Mouse (Mus musculus): Measurements from ENCODE around the gene Olah.

The Olah gene

DNA sequence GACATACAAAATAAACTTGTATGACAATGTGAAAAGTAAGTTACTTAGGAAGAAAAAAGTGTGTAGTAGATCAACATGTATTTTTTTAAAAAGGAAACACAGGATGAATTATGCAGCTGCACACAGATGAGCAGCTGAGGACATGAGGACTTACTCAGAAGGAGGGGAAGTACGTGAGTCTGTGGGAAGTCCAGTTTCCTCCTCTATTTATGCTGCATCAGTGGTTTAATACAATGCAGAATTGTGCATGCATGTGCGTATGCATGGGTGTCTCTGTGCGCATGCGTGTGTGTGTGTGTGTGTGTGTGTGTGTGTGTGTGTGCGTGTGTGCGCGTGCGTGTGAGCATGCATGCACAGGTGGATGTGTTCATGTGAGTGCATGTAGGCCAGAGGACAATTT is 41.2 kb downstream of the Olah start:
- ATAC-seq (ENCODE audit: insufficient number of reproducible peaks, low FRiP score, low TSS enrichment): no peak

DNA sequence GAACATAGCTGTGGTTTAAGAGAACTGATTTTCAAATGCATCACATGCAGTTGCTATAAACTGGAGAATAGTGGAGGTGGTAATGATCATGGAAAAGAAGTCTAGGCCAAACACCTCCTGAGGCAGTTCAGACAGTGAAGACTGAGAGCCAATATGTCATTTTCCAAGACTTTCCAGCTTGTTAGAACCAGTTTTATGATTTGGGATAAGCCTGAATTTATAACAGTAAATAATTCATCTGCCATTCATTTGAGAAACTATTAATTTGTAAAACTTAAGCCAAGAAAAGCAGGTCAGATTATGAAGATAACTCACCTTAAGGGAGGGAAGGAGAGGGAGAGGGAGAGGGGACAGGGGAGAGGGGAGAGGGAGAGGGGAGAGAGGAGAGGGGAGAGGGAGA is 43.9 kb downstream of the Olah start:
- ATAC-seq (ENCODE audit: insufficient number of reproducible peaks, low FRiP score, low TSS enrichment): no peak

DNA sequence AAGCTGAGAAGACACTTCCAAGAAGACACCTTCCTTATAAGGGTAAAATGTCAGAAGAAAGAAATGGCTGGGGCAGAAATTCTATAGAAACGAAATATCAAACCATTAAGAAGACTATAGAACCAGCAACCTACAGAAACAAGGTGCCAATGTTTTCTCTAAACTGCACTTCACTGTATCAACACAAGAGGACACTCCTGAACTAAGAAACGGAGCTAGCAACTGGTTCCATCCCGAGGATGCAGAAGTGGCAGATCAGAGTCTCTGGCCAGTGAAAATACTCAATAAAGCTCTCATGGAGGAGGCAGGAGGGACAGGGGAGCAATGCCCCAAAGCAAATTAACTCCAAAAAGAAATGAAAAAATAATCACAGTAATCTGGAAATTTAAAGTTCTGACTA is 48.1 kb downstream of the Olah start:
- no peak; the same call in 1 of the 2 replicates for ATAC-seq (ENCODE audit: insufficient number of reproducible peaks, low FRiP score, low TSS enrichment)

DNA sequence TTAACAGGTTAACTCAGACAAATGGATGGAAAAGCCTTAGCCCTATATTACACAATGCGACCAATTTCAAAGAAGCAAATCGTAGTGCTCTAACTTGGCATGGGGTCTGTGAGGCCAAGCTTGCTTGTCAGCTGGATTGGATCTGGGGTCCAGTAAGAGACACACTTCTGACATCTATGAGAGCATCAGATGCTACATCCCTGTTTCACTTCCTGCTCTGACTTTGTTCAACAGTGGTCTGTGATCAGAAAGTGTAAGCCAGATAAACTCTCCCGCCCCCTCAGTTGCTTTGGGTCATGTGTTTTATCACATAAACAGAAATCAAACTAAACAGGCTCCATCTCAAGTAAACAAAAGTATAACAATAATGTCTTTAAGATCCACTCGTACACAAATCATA is 48.6 kb downstream of the Olah start:
- ATAC-seq (ENCODE audit: insufficient number of reproducible peaks, low FRiP score, low TSS enrichment): no peak

DNA sequence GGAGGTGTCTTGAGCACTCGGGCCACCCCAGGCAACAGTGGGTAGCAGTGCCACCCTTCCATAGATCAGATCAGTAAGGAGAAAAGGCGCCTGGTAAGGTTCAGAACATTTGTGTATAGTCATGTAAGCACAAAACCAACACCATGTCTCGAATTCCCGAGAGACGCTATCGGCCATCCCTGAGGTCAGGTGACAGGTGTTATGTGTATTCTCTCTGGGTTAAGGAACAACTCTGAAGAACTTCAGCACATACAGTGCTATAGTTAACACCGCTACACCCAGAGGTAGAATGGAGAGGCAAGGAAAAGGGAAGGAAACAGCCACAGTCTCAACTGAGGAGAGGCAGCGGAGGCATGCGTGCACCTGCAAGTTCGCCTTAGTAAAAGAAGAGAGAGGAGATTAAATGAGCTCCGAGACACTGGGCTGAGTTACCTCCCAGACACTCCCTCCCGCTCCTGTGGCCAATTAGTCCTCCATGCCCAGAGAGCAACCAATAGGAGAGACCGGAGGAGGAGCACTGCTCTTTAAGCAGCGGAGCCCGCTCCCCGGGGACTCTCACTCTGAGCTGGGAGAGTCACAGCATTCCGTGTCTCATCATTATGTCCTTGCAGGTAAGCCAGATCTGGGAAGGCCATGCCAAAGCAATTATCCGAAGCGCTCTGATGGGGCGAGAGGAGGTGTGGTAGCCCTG is 61.3 kb downstream of the Olah start, which contains the start of gene Acbd7:
Gene Acbd7, plus strand, starts transcription at position 558 of the 691 bp plus-strand sequence.
- peak; percentile 50 for ATAC-seq (ENCODE audit: insufficient number of reproducible peaks, low FRiP score, low TSS enrichment)

DNA sequence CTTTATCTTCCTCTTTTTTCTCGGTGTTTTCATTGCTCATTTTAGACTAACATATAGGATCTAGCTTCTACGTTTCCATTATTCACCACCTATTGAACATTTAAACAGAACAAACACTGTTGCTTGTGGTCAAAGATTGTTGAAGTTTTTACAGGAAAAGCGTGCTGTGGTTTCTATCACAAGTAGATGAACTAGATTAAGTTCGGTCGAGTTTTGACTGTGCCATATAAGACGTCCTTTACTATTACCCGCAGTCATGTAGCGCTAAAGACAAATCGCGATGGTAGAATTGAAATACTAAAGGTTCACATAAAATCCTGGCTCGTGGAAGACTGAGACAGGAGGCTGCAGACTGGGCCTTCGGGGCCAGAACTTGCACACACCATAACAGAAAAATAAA is 63.2 kb downstream of the Olah start:
- no peak for ATAC-seq (ENCODE audit: insufficient number of reproducible peaks, low FRiP score, low TSS enrichment)

DNA sequence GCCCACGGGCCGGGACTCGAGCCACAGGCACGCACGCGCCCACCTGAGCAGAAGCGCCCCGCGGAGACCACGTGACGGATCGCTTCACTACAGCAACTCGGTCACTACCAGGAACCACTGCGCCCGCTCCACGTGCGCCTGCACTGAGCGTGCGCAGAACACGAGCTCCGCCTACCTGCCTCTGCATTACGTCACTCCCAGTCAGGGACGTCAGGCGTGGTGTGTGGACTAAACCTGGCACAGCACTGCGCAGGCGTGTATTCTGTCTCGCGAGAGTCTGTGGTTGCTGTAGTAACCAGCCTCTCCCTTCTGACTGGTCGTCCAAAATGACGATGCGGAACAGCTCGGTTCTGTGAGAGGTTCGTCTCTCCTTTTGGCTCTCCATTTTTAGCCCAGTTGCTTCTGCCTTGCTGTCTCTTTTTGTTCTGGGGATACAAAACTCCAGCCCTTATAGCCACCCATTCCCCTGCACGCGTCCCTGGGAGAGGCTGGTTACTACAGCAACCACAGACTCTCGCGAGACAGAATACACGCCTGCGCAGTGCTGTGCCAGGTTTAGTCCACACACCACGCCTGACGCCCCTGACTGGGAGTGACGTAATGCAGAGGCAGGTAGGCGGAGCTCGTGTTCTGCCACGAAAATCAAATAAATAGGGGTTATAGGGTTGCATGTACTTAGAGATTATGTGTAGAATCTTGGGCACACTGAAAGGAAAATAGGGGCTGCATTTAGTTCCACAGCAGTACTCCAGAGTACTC is 64.3 kb downstream of the Olah start, which contains the start of gene Rpp38:
Gene Rpp38, minus strand, starts transcription at position 160 of the 759 bp plus-strand sequence.
- ATAC-seq (ENCODE audit: insufficient number of reproducible peaks, low FRiP score, low TSS enrichment): peak; percentile 95

DNA sequence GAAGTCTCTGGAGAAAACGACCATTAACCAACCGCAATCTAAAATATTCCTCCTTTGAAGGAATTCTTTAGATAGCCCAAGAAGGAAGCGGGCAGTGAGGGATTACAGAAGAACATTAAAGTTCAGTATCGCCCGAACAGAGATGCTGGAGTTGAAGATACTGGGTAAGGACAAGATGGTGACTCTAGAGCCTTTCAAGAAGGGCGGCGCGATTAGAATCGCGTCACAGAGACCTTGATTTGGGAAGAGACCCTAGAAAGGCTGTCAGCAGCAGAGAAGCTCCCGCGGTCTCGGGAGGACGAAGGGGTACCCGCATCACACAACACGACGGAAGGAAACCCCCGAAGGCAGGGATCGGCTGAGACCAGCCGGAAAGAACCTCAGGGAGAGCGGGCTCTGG is 65.0 kb downstream of the Olah start:
- no peak; the same call in 1 of the 2 replicates for ATAC-seq (ENCODE audit: insufficient number of reproducible peaks, low FRiP score, low TSS enrichment)

DNA sequence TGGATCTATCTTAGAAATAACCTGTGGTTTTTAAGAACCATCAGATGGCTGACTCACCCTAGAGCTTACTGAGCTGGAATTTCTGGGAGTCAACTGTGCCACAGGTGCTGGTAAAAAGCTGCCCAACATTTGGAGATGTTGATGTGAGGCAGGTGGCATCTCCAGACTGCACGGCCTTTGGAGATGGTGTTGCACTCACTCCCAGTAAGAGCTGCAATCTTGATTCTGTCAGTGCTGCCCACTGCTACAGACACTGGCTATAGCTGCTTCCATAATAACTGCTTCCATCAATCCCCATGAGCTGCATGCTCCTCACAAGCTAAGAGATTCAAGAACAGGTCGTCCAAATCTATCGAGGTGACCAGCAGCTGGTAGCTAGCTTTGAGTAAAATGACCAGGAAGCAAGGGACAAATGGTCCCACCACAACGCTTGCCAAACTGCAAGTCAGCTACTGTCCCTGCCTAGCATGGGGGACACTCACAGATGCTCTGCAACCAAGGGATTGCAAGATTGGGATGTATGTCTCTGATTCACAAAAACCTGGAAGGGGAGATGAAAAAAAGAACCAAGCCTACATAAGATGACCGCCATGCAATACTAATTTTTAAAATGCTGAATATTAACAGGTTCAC is 65.8 kb downstream of the Olah start:
- ATAC-seq (ENCODE audit: insufficient number of reproducible peaks, low FRiP score, low TSS enrichment): no peak

DNA sequence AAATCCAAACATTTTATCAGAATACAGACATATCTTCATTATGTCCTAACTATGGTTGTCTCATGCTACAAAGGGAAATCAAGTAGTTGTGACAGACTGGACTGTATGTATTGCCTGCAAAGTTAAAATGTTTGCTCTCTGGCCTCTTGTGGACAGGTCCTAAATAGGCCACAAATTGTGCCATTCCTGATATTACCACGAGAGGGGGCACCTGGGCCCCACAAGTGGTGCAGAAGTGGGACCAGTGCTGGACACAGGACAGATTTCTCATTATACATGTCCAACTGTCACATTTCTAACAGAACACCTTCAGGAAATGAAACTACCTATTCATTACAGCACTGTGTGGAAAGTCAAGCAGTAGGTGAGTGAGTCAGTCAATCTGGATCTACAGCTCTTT is 69.7 kb downstream of the Olah start:
- no peak for ATAC-seq (ENCODE audit: insufficient number of reproducible peaks, low FRiP score, low TSS enrichment)

DNA sequence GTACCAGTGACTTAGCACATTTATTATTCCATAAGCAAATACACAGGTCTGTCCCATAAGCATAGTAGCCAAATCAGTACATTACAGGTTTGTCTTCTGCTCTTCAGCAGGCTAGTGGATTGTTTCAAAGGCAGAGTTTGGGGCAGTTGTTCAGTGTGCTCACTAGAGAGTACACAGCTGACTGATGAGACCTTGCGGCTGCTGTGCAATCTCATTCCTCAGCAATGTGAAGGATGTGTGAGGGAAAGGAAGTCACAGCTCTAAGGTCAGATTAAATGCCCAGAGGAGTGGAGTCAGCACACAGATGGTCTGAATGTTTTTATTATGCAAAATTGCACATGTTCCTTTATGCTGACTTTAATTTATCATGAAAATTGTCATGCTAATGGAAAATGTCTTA is 70.5 kb downstream of the Olah start:
- no peak for ATAC-seq (ENCODE audit: insufficient number of reproducible peaks, low FRiP score, low TSS enrichment)

DNA sequence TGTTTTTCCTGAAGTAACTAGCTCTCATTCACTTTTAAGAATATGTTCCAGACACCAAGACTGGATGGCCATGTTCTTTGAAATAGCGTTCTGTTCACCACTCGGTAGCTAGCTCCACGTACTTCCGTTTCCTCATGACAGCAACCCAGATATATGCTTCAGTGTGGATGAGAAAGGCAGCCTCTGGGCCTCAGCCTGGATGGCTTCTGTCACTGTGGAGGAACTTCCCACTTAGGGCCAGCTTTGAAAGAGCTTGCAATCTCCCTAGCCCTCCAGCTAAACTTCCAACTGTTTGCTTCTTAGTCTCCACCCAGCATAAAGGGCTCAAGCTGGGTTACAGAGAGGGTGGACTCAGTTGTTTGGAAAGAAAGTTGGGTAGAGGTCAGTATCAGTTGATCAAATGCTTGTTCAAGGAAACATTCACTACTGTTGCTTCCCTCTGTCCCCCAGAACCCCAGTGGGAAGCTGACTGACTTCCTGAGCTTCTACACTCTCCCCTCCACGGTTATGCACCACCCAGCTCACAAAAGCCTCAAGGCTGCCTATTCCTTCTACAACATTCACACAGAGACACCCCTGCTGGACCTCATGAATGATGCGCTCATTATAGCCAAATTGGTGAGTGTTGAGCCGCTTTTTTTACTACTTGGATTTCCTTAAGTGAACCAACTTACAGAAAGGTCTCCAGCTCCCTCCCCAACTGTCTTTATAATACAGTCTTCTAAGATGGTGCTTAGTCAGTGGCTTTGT is 72.5 kb downstream of the Olah start:
- no peak for ATAC-seq (ENCODE audit: insufficient number of reproducible peaks, low FRiP score, low TSS enrichment)

DNA sequence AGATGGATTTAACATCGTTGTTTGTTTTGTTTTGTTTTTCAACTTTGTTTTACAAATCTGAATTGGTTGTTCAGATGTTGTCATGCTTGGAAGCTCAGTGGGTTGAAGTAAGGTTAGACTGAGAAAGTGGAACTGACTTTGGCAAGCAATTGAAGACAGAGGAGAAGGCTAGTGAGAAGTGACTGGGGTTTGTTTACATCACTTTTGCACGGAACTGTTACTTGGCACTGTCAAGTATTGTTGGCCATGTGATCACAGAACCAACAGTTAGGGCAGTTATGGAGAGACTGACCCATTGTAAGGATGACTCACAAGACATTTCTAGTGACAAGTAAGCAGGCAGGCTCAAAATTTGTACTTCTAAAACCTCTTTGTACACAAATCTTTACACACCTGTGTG is 73.9 kb downstream of the Olah start:
- no peak for ATAC-seq (ENCODE audit: insufficient number of reproducible peaks, low FRiP score, low TSS enrichment)

DNA sequence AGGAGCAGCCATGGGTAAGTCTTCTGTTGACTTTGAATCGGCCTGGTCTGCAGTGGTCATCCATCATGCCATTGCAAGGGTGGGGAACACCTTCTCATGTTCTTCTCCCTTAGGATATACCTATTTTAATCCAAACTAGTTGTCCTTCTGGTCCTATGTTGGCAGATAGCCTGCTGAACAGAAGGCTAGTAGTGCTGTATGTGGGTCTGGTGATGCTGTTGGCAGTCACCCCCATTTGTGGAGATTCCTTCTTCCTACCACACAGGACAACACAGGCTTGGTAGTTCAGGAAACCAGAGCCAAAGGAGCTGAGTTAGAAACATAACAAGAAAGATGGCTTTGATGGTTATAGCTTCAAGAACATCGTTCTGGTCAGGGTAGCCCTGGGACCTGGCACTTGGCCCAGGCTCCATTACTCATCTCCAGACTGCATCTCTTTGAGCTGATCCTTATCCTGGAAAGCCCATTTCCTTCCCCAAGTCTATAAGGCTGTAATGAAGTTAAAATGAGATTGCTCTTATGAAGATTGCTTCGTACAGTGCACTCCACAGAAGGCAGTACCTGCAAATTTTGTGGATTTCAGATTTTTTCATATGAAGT is 91.5 kb downstream of the Olah start:
- ATAC-seq (ENCODE audit: insufficient number of reproducible peaks, low FRiP score, low TSS enrichment): peak; percentile 93

DNA sequence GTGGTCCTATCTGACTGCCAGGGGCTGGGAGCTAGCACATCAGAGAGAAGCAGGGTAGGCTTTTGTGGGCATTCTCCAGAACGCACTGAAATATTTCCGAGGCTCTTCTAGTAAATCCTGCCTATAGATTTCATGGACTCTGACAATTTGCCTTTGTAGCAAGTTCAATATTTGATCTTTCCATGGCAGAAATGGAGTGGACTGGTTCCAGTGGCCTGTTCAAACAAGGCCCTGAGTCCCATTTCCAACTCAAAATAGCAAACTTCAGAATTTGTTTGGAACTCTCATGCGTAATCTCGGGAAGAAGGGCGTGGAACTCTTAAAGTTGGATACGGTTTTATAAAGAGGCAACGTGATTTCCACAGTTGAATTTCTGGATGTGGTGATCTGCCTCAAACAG is 101.2 kb downstream of the Olah start:
- no peak for ATAC-seq (ENCODE audit: insufficient number of reproducible peaks, low FRiP score, low TSS enrichment)

DNA sequence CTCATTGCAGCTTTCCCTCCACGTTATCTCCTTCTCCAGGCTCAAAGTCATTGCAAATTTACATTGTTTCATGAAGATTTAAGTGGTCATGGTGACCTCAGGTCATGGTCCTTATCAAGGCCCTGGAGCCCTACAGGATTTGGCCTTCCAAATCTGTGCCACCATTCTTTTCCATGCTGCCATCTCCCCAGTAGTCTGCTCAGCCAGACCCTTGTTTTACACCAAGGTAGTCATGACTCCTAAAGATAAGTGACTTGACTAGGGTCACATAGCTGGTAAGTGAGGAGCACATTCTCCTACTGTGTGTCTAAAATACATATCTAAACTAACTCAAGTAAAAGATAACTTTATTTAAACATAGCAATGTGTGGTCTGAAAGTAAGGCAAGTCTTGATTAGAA is 104.8 kb downstream of the Olah start:
- no peak for ATAC-seq (ENCODE audit: insufficient number of reproducible peaks, low FRiP score, low TSS enrichment)
